Mouse (Mus musculus): ENCODE data around the gene Ppp2r5e.

Gene Ppp2r5e

GRCm38 (mm10) chr12:75487500-75487899 lies 108.5 kb downstream of the Ppp2r5e start:
- no peak for DNase-seq (ENCODE audit: low read depth, low spot score)

GRCm38 (mm10) chr12:75486568-75487286 lies 109.3 kb downstream of the Ppp2r5e start:
- DNase-seq (ENCODE audit: low read depth, low spot score), result no peak

- no peak for DNase-seq (ENCODE audit: low read depth, low spot score)
Measured at GRCm38 (mm10) chr12:75482781-75483180, 113.3 kb downstream of the Ppp2r5e start.

- no peak for DNase-seq (ENCODE audit: low read depth, low spot score)
Measured at GRCm38 (mm10) chr12:75482015-75482414, 114.0 kb downstream of the Ppp2r5e start.

GRCm38 (mm10) chr12:75480031-75480430 lies 116.0 kb downstream of the Ppp2r5e start:
- DNase-seq (ENCODE audit: low read depth, low spot score), result no peak

GRCm38 (mm10) chr12:75479375-75479898 lies 116.6 kb downstream of the Ppp2r5e start:
- no peak for DNase-seq (ENCODE audit: low read depth, low spot score)

- no peak for DNase-seq (ENCODE audit: low read depth, low spot score)
Measured at GRCm38 (mm10) chr12:75478596-75478995, 117.4 kb downstream of the Ppp2r5e start.

- DNase-seq (ENCODE audit: low read depth, low spot score), result no peak
Measured at GRCm38 (mm10) chr12:75478117-75478516, 117.9 kb downstream of the Ppp2r5e start.

GRCm38 (mm10) chr12:75473021-75473420 lies 123.0 kb downstream of the Ppp2r5e start:
- no peak for DNase-seq (ENCODE audit: low read depth, low spot score)

- no peak for DNase-seq (ENCODE audit: low read depth, low spot score)
Measured at GRCm38 (mm10) chr12:75472107-75472506, 123.9 kb downstream of the Ppp2r5e start.

- no peak for DNase-seq (ENCODE audit: low read depth, low spot score)
Measured at GRCm38 (mm10) chr12:75467814-75468213, 128.2 kb downstream of the Ppp2r5e start.

- no peak for DNase-seq (ENCODE audit: low read depth, low spot score)
Measured at GRCm38 (mm10) chr12:75467127-75467526, 128.9 kb downstream of the Ppp2r5e start.

GRCm38 (mm10) chr12:75466206-75466605 lies 129.8 kb downstream of the Ppp2r5e start:
- no peak for DNase-seq (ENCODE audit: low read depth, low spot score)

- DNase-seq (ENCODE audit: low read depth, low spot score), result peak; percentile 25
Measured at GRCm38 (mm10) chr12:75464016-75464769, 131.9 kb downstream of the Ppp2r5e start.

- peak; percentile 21 for DNase-seq (ENCODE audit: low read depth, low spot score)
Measured at GRCm38 (mm10) chr12:75460561-75460960, 135.5 kb downstream of the Ppp2r5e start.

GRCm38 (mm10) chr12:75459656-75460055 lies 136.4 kb downstream of the Ppp2r5e start:
- DNase-seq (ENCODE audit: low read depth, low spot score), result no peak

GRCm38 (mm10) chr12:75453441-75453840 lies 142.6 kb downstream of the Ppp2r5e start:
- no peak for DNase-seq (ENCODE audit: low read depth, low spot score)

- no peak for DNase-seq (ENCODE audit: low read depth, low spot score)
Measured at GRCm38 (mm10) chr12:75453027-75453426, 143.0 kb downstream of the Ppp2r5e start.

GRCm38 (mm10) chr12:75450592-75450991 lies 145.5 kb downstream of the Ppp2r5e start:
- no peak for DNase-seq (ENCODE audit: low read depth, low spot score)

GRCm38 (mm10) chr12:75450011-75450410 lies 146.0 kb downstream of the Ppp2r5e start:
- no peak for DNase-seq (ENCODE audit: low read depth, low spot score)

GRCm38 (mm10) chr12:75449475-75449966 lies 146.5 kb downstream of the Ppp2r5e start:
- DNase-seq (ENCODE audit: low read depth, low spot score), result no peak

- DNase-seq (ENCODE audit: low read depth, low spot score), result no peak
Measured at GRCm38 (mm10) chr12:75448921-75449320, 147.1 kb downstream of the Ppp2r5e start.

GRCm38 (mm10) chr12:75446245-75446644 lies 149.8 kb downstream of the Ppp2r5e start:
- no peak for DNase-seq (ENCODE audit: low read depth, low spot score)
